Mouse (Mus musculus) MEL (cell line): ENCODE measurements around the gene Ctsj. TPM values are rescaled to one million over a fixed set of nuclear protein-coding genes. Genes with fewer than 3 reads are reported as not detected.

Experiments used
- DNase-seq: peaks from one replicate; pipeline ENCODE4 v3.0.0; 2011; ENCODE audit warnings: low read depth, low spot score
- H3K27ac ChIP-seq: 2 replicates; pipeline ENCODE4 v1.5.1; 2012; ENCODE audit warnings: low read depth, mild to moderate bottlenecking, control low read depth, low read length, moderate library complexity; ENCODE audit not compliant: control insufficient read depth
- H3K27me3 ChIP-seq, 2 experiments: fragments of 150-350 bp in 1 of 2; sonication (generic) in 1 of 2; 2 replicates each; pipeline ENCODE4 v1.6.1; 2012; ENCODE audit warnings: low read length in 2 of 2, mild to moderate bottlenecking in 2 of 2, improper control_type of control experiment in 1 of 2, moderate library complexity in 1 of 2; ENCODE audit not compliant: insufficient read depth in 2 of 2, control insufficient read depth in 1 of 2
- H3K36me3 ChIP-seq, 2 experiments: 2 replicates each; pipeline ENCODE4 v1.6.1; 2012 to 2014; ENCODE audit warnings: low read length in 2 of 2, improper control_type of control experiment in 1 of 2, inconsistent platforms in 1 of 2, mild to moderate bottlenecking in 1 of 2; ENCODE audit not compliant: insufficient read depth in 2 of 2, control insufficient read depth in 1 of 2
- H3K4me1 ChIP-seq, 2 experiments: fragments of 150-350 bp in 1 of 2; sonication (generic) in 1 of 2; 2 replicates each; pipeline ENCODE4 v1.6.1; 2012; ENCODE audit warnings: low read length in 2 of 2, improper control_type of control experiment in 1 of 2, mild to moderate bottlenecking in 1 of 2; ENCODE audit not compliant: insufficient read depth in 2 of 2, control insufficient read depth in 1 of 2
- H3K4me3 ChIP-seq, 2 experiments: fragments of 150-350 bp in 1 of 2; sonication (generic) in 1 of 2; 2 replicates each; pipeline ENCODE4 v1.5.1; 2012; ENCODE audit warnings: low read depth in 2 of 2, low read length in 2 of 2, mild to moderate bottlenecking in 2 of 2, moderate library complexity in 2 of 2, control low read depth in 1 of 2, improper control_type of control experiment in 1 of 2; ENCODE audit not compliant: control insufficient read depth in 1 of 2, insufficient read depth in 1 of 2
- H3K79me2 ChIP-seq: 2 replicates; pipeline ENCODE4 v1.6.1; 2012; ENCODE audit warnings: mild to moderate bottlenecking, low read length, moderate library complexity; ENCODE audit not compliant: control insufficient read depth, poor library complexity, insufficient read depth
- H3K9ac ChIP-seq: 2 replicates; pipeline ENCODE4 v1.6.1; 2012; ENCODE audit warnings: low read depth, mild to moderate bottlenecking, control low read depth, low read length, moderate library complexity; ENCODE audit not compliant: control insufficient read depth, poor library complexity, severe bottlenecking
- H3K9me3 ChIP-seq: fragments of 150-350 bp; sonication (generic); replicated peaks from 2 replicates; pipeline ENCODE4 v1.6.1; 2012; ENCODE audit warnings: mild to moderate bottlenecking, low read length, improper control_type of control experiment, moderate library complexity; ENCODE audit not compliant: insufficient read depth
- CHD2 ChIP-seq: IDR thresholded peaks from 2 replicates; pipeline ENCODE4 v1.6.1; 2011; ENCODE audit warnings: low read length, improper control_type of control experiment
- CTCF ChIP-seq, 3 experiments: IDR thresholded peaks in 2 of 3; conservative IDR thresholded peaks in 1 of 3; 2 replicates each; pipeline ENCODE4 v1.5.1; 2011 to 2012; ENCODE audit warnings: low read length in 3 of 3, low read depth in 2 of 3, mild to moderate bottlenecking in 2 of 3, improper control_type of control experiment in 1 of 3, inconsistent platforms in 1 of 3, mixed read lengths in 1 of 3, moderate library complexity in 1 of 3; ENCODE audit not compliant: control insufficient read depth in 1 of 3, insufficient read depth in 1 of 3, poor library complexity in 1 of 3, severe bottlenecking in 1 of 3
- E2F4 ChIP-seq: IDR thresholded peaks from 2 replicates; pipeline ENCODE4 v1.6.1; 2011; ENCODE audit warnings: low read depth, low read length, improper control_type of control experiment, borderline replicate concordance
- EP300 ChIP-seq, 2 experiments: IDR thresholded peaks; 2 replicates each; pipeline ENCODE4 v1.6.1; 2011; ENCODE audit warnings: improper control_type of control experiment in 2 of 2, low read length in 2 of 2, low read depth in 1 of 2, mild to moderate bottlenecking in 1 of 2
- GABPA ChIP-seq: IDR thresholded peaks from 2 replicates; pipeline ENCODE4 v1.6.1; 2012; ENCODE audit warnings: low read depth, mild to moderate bottlenecking, inconsistent platforms, low read length, improper control_type of control experiment, moderate library complexity
- GATA1 ChIP-seq: IDR thresholded peaks from 2 replicates; pipeline ENCODE4 v1.6.1; 2011; ENCODE audit warnings: low read depth, low read length, improper control_type of control experiment
- HCFC1 ChIP-seq: IDR thresholded peaks from 2 replicates; pipeline ENCODE4 v1.6.1; 2012; ENCODE audit warnings: low read depth, mild to moderate bottlenecking, inconsistent platforms, low read length, improper control_type of control experiment, moderate library complexity
- JUND ChIP-seq: IDR thresholded peaks from 2 replicates; pipeline ENCODE4 v1.6.1; 2011; ENCODE audit warnings: low read depth, mild to moderate bottlenecking, improper control_type of control experiment, low read length
- MAFK ChIP-seq: IDR thresholded peaks from 2 replicates; pipeline ENCODE4 v1.6.1; 2011; ENCODE audit warnings: low read depth, mild to moderate bottlenecking, low read length, improper control_type of control experiment, borderline replicate concordance
- MAX ChIP-seq: IDR thresholded peaks from 2 replicates; pipeline ENCODE4 v1.6.1; 2011; ENCODE audit warnings: low read length, improper control_type of control experiment
- MAZ ChIP-seq: IDR thresholded peaks from 2 replicates; pipeline ENCODE4 v1.6.1; 2012; ENCODE audit warnings: low read depth, mild to moderate bottlenecking, inconsistent platforms, low read length, improper control_type of control experiment
- MEF2A ChIP-seq: IDR thresholded peaks from 2 replicates; pipeline ENCODE4 v1.6.1; 2014; ENCODE audit warnings: low read depth, mild to moderate bottlenecking, inconsistent platforms, low read length, improper control_type of control experiment; ENCODE audit not compliant: poor library complexity, insufficient replicate concordance, severe bottlenecking; ENCODE audit errors: extremely low read depth
- MXI1 ChIP-seq: IDR thresholded peaks from 2 replicates; pipeline ENCODE4 v1.6.1; 2011; ENCODE audit warnings: mild to moderate bottlenecking, low read depth, low read length, improper control_type of control experiment
- MYB ChIP-seq: IDR thresholded peaks from 2 replicates; pipeline ENCODE4 v1.6.1; 2011; ENCODE audit warnings: mild to moderate bottlenecking, low read depth, low read length, improper control_type of control experiment
- MYC ChIP-seq: IDR thresholded peaks from 2 replicates; pipeline ENCODE4 v1.6.1; 2011; ENCODE audit warnings: low read depth, mild to moderate bottlenecking, low read length, improper control_type of control experiment, moderate library complexity
- NELFE ChIP-seq: IDR thresholded peaks from 2 replicates; pipeline ENCODE4 v1.6.1; 2011; ENCODE audit warnings: low read depth, low read length, improper control_type of control experiment
- NRF1 ChIP-seq: IDR thresholded peaks from 2 replicates; pipeline ENCODE4 v1.6.1; 2014; ENCODE audit warnings: low read depth, mild to moderate bottlenecking, inconsistent platforms, low read length, improper control_type of control experiment, moderate library complexity; ENCODE audit not compliant: poor library complexity, insufficient read depth, severe bottlenecking
- POLR2A ChIP-seq, 2 experiments: IDR thresholded peaks; 2 replicates each; pipeline ENCODE4 v1.6.1; 2011 to 2012; ENCODE audit warnings: low read length in 2 of 2, mild to moderate bottlenecking in 2 of 2, control low read depth in 1 of 2, improper control_type of control experiment in 1 of 2, low read depth in 1 of 2, moderate library complexity in 1 of 2; ENCODE audit not compliant: control insufficient read depth in 1 of 2, insufficient read depth in 1 of 2, poor library complexity in 1 of 2
- POLR2AphosphoS2 ChIP-seq: IDR thresholded peaks from 2 replicates; pipeline ENCODE4 v1.6.1; 2011; ENCODE audit warnings: low read length, improper control_type of control experiment
- RCOR1 ChIP-seq: IDR thresholded peaks from 2 replicates; pipeline ENCODE4 v1.6.1; 2012; ENCODE audit warnings: low read depth, mild to moderate bottlenecking, inconsistent platforms, low read length, improper control_type of control experiment
- SIN3A ChIP-seq: IDR thresholded peaks from 2 replicates; pipeline ENCODE4 v1.6.1; 2012; ENCODE audit warnings: low read length, improper control_type of control experiment, inconsistent platforms
- TAL1 ChIP-seq: IDR thresholded peaks from 2 replicates; pipeline ENCODE4 v1.6.1; 2012; ENCODE audit warnings: mild to moderate bottlenecking, inconsistent platforms, low read length, moderate library complexity, mixed read lengths
- TBP ChIP-seq: IDR thresholded peaks from 2 replicates; pipeline ENCODE4 v1.8.0; 2011; ENCODE audit warnings: low read depth, low read length, improper control_type of control experiment
- TCF12 ChIP-seq: IDR thresholded peaks from 2 replicates; pipeline ENCODE4 v1.6.1; 2014; ENCODE audit warnings: low read depth, mild to moderate bottlenecking, inconsistent platforms, low read length, improper control_type of control experiment, moderate library complexity
- UBTF ChIP-seq: IDR thresholded peaks from 2 replicates; pipeline ENCODE4 v1.6.1; 2012; ENCODE audit warnings: low read depth, mild to moderate bottlenecking, inconsistent platforms, low read length, improper control_type of control experiment, moderate library complexity, borderline replicate concordance; ENCODE audit not compliant: insufficient read depth
- USF1 ChIP-seq: IDR thresholded peaks from 2 replicates; pipeline ENCODE4 v1.6.1; 2014; ENCODE audit warnings: low read depth, mild to moderate bottlenecking, inconsistent platforms, low read length, improper control_type of control experiment, moderate library complexity
- USF2 ChIP-seq, 2 experiments: IDR thresholded peaks; 2 replicates each; pipeline ENCODE4 v1.6.1; 2011 to 2012; ENCODE audit warnings: improper control_type of control experiment in 2 of 2, low read length in 2 of 2, borderline replicate concordance in 1 of 2, inconsistent platforms in 1 of 2, low read depth in 1 of 2, mild to moderate bottlenecking in 1 of 2; ENCODE audit not compliant: insufficient read depth in 1 of 2
- ZC3H11A ChIP-seq: IDR thresholded peaks from 2 replicates; pipeline ENCODE4 v1.6.1; 2012; ENCODE audit warnings: low read depth, mild to moderate bottlenecking, inconsistent platforms, low read length, improper control_type of control experiment
- ZKSCAN1 ChIP-seq: IDR thresholded peaks from 2 replicates; pipeline ENCODE4 v1.6.1; 2012; ENCODE audit warnings: low read depth, mild to moderate bottlenecking, inconsistent platforms, low read length, improper control_type of control experiment, moderate library complexity
- ZMIZ1 ChIP-seq: IDR thresholded peaks from 2 replicates; pipeline ENCODE4 v1.6.1; 2012; ENCODE audit warnings: low read depth, mild to moderate bottlenecking, inconsistent platforms, low read length, improper control_type of control experiment, moderate library complexity
- ZNF384 ChIP-seq: IDR thresholded peaks from 2 replicates; pipeline ENCODE4 v1.6.1; 2012; ENCODE audit warnings: low read depth, mild to moderate bottlenecking, inconsistent platforms, low read length, improper control_type of control experiment
- polyA plus RNA-seq, 2 experiments: library from polyadenylated mRNA; stranded (reverse) in 1 of 2; unstranded in 1 of 2; fragments of >175 nt in 1 of 2; fragments of >200 nt in 1 of 2; gene quantifications; 2 replicates each; pipeline versions ENCODE4 v1.2.1 to v1.2.4; 2012; ENCODE audit warnings: low replicate concordance in 2 of 2, low read depth in 1 of 2; ENCODE audit not compliant: insufficient read length in 2 of 2, insufficient read depth in 1 of 2, missing spikeins in 1 of 2
- total RNA-seq: library from RNA; depleted of rRNA; stranded (reverse); fragments of 300-350 nt; gene quantifications from 2 replicates; pipeline ENCODE4 v1.2.3, GENCODE M21; 2012

Ctsj gene
- total and polyA plus RNA-seq, 3 experiments, result 0.18 to 0.46 TPM; not detected in 1

- no peak overlapping the region for H3K9ac ChIP-seq
- no peaks in the 10 kb centered on the region for H3K27me3 ChIP-seq
- H3K4me3 ChIP-seq, result no peak overlapping the region
- peaks cover 0 to 19% of the 10 kb centered on the region in 2 experiments; a peak in 2 of 4 replicates for H3K36me3 ChIP-seq
- peak; percentile 73 for TF ChIP-seq MAFK
- no peak for TF ChIP-seq JUND
- no peak for TF ChIP-seq POLR2AphosphoS2
- TF ChIP-seq, all 39 proteins: peak for 1
- Histone ChIP-seq H3K27ac (peak overlapping the region; percentile 70), H3K79me2 (no peaks in the 10 kb centered on the region), H3K4me1 (peaks cover 6 to 21% of the 10 kb centered on the region in 2 experiments; a peak in 3 of 4 replicates), H3K9me3 (no peaks in the 10 kb centered on the region)
- DNase-seq, result no peak
These were observed 16.1 kb upstream of the Ctsj start for GRCm38 (mm10) chr13:61021844-61022243.

- Histone ChIP-seq H3K4me1 (peaks cover 16 to 25% of the 10 kb centered on the region in 2 experiments), H3K79me2 (no peaks in the 10 kb centered on the region), H3K36me3 (peaks cover 0 to 46% of the 10 kb centered on the region in 2 experiments; a peak in 2 of 4 replicates), H3K4me3 (no peak overlapping the region), H3K9ac (peak overlapping the region; percentile 35), H3K27ac (peak overlapping the region; percentile 88), H3K9me3 (no peaks in the 10 kb centered on the region), H3K27me3 (no peaks in the 10 kb centered on the region)
- DNase-seq, result peak; percentile 90
- TF ChIP-seq SIN3A, result peak; percentile 50; the same call in 1 of the 2 replicates
- no peak for TF ChIP-seq E2F4
- no peak for TF ChIP-seq CTCF (IDR thresholded peaks at IDR 0.05 in 2 of 3, conservative IDR thresholded peaks at IDR 0.05 in 1 of 3; ENCODE audit: control insufficient read depth in 1 of 3, insufficient read depth in 1 of 3, low read depth in 2 of 3, low read length in 3 of 3, poor library complexity in 1 of 3, severe bottlenecking in 1 of 3)
- TF ChIP-seq NRF1, result no peak
- TF ChIP-seq ZMIZ1, result no peak
- TF ChIP-seq POLR2A (IDR thresholded peaks at IDR 0.05; ENCODE audit: control insufficient read depth in 1 of 2, insufficient read depth in 1 of 2, low read depth in 1 of 2, low read length in 2 of 2, poor library complexity in 1 of 2), result no peak
- TF ChIP-seq POLR2AphosphoS2, result no peak
- TF ChIP-seq MYB, result no peak
- TF ChIP-seq UBTF, result no peak
- TF ChIP-seq ZKSCAN1, result no peak
- no peak for TF ChIP-seq MAX
- TF ChIP-seq MXI1, result no peak
- peak; percentile 95 to 99 for TF ChIP-seq EP300 (IDR thresholded peaks at IDR 0.05; ENCODE audit: low read depth in 1 of 2, low read length in 2 of 2)
- TF ChIP-seq MEF2A, result no peak
- no peak for TF ChIP-seq USF1
- peak; percentile 90 for TF ChIP-seq TAL1
- peak; percentile 41 for TF ChIP-seq RCOR1
- peak; percentile 42; the same call in 1 of the 2 replicates for TF ChIP-seq HCFC1
- no peak for TF ChIP-seq GABPA
- no peak for TF ChIP-seq ZC3H11A
- TF ChIP-seq USF2 (IDR thresholded peaks at IDR 0.05; ENCODE audit: borderline replicate concordance in 1 of 2, insufficient read depth in 1 of 2, low read depth in 1 of 2, low read length in 2 of 2), result no peak
- no peak for TF ChIP-seq NELFE
- TF ChIP-seq TBP, result no peak
- no peak for TF ChIP-seq MAZ
- TF ChIP-seq GATA1, result peak; percentile 97
- no peak for TF ChIP-seq ZNF384
- peak; percentile 92 for TF ChIP-seq TCF12
- no peak; the same call in 1 of the 2 replicates for TF ChIP-seq CHD2
- no peak; the same call in 1 of the 2 replicates for TF ChIP-seq MYC
- TF ChIP-seq JUND, result 0 out of 2 replicates have a peak, but pooled peaks have one; percentile 12
These were observed 4.4 kb upstream of the Ctsj start for GRCm38 (mm10) chr13:61010171-61010570.
